Mouse (Mus musculus) stomach, postnatal 0 days (tissue): ENCODE measurements around the gene Top2b. TPM values are rescaled to one million over a fixed set of nuclear protein-coding genes. Genes with fewer than 3 reads are reported as not detected.
A peak's percentile ranks its signal among the peaks of the same experiment; 100 is the strongest.

Source experiments
- ATAC-seq: fragments of 200-750 bp; cut with Nextera tagmentation; 2 replicates; pipeline ENCODE4 v1.8.0; 2017; ENCODE audit not compliant: low FRiP score, low TSS enrichment
- DNase-seq: peaks from one replicate; pipeline ENCODE4 v3.0.0-alpha.2; 2016; ENCODE audit warnings: low spot score
- H3K27ac ChIP-seq: fragments of 300-500 bp; sonication (generic); replicated peaks from 2 replicates; pipeline ENCODE4 v1.5.1; 2014; ENCODE audit warnings: mild to moderate bottlenecking, control low read depth
- H3K27me3 ChIP-seq: fragments of 300-500 bp; sonication (generic); 2 replicates; pipeline ENCODE4 v1.6.1; 2014; ENCODE audit warnings: low read length; ENCODE audit not compliant: control insufficient read depth, insufficient read depth
- H3K36me3 ChIP-seq: fragments of 300-500 bp; sonication (generic); 2 replicates; pipeline ENCODE4 v1.6.1; 2014; ENCODE audit warnings: low read length, mixed read lengths; ENCODE audit not compliant: control insufficient read depth, insufficient read depth
- H3K4me1 ChIP-seq: fragments of 300-500 bp; sonication (generic); replicated peaks from 2 replicates; pipeline ENCODE4 v1.6.1; 2014; ENCODE audit warnings: antibody characterized with exemption; ENCODE audit not compliant: control insufficient read depth, insufficient read depth
- H3K4me2 ChIP-seq: fragments of 300-500 bp; sonication (generic); replicated peaks from 2 replicates; pipeline ENCODE4 v1.6.1; 2014; ENCODE audit warnings: low read depth, mild to moderate bottlenecking, control low read depth, moderate library complexity
- H3K4me3 ChIP-seq: fragments of 300-500 bp; sonication (generic); 2 replicates; pipeline ENCODE4 v1.5.1; 2014; ENCODE audit warnings: low read depth, low read length, control low read depth
- H3K9ac ChIP-seq: fragments of 300-500 bp; sonication (generic); 2 replicates; pipeline ENCODE4 v1.6.1; 2014; ENCODE audit warnings: mild to moderate bottlenecking, low read length, control low read depth, mixed read lengths
- H3K9me3 ChIP-seq: fragments of 300-500 bp; sonication (generic); 2 replicates; pipeline ENCODE4 v1.6.1; 2016; ENCODE audit warnings: low read length; ENCODE audit not compliant: control insufficient read depth
- CTCF ChIP-seq: IDR thresholded peaks from 2 replicates; pipeline ENCODE4 v1.5.1; 2016; ENCODE audit warnings: antibody characterized with exemption, low read depth, mild to moderate bottlenecking, moderate library complexity
- EP300 ChIP-seq: optimal IDR thresholded peaks from 2 replicates; pipeline ENCODE3; 2016; ENCODE audit warnings: antibody characterized with exemption
- WGBS: fragments of 180-500 bp; shearing (Covaris S2); extraction: QIAGEN DNeasy Blood & Tissue Kit; methylation state at CpG from one replicate; pipeline ENCODE4 v1.1.7; 2014; 5-methylcytosine and 5-hydroxymethylcytosine counted together
- polyA plus RNA-seq: library from polyadenylated mRNA; unstranded; fragments of >200 nt; fragmentation: Nextera tagmentation; extraction: Ambion mirVana; gene quantifications from 2 replicates; pipeline ENCODE4 v1.2.1, GENCODE M21; 2015

The Top2b gene
- polyA plus RNA-seq, 1 experiment from 2014 or later, result 18.6 TPM

- H3K9me3 ChIP-seq, result no peaks in the 10 kb centered on the region
- no peak overlapping the region for H3K27ac ChIP-seq
- no peak overlapping the region for H3K9ac ChIP-seq
- DNase-seq (no peak), ATAC-seq (no peak)
- no peak for TF ChIP-seq CTCF
- no peak for TF ChIP-seq EP300
- no peaks in the 10 kb centered on the region for H3K36me3 ChIP-seq
- H3K4me3 ChIP-seq, result no peak overlapping the region
- H3K27me3 ChIP-seq, result no peaks in the 10 kb centered on the region
- H3K4me2 ChIP-seq, result no peak overlapping the region
- H3K4me1 ChIP-seq, result no peaks in the 10 kb centered on the region
Measured at GRCm38 (mm10) chr14:16373190-16373589, 8.2 kb downstream of the Top2b start.

- H3K9ac ChIP-seq, result no peak overlapping the region
- TF ChIP-seq EP300 (no peak), CTCF (peak; percentile 96)
- DNase-seq, result peak; percentile 18
- 0% methylated on average over 2 of the region's 2 CpGs for WGBS
- no peaks in the 10 kb centered on the region for H3K9me3 ChIP-seq
- H3K4me1 ChIP-seq, result no peaks in the 10 kb centered on the region
- no peak overlapping the region for H3K4me3 ChIP-seq
- H3K4me2 ChIP-seq, result no peak overlapping the region
- H3K27ac ChIP-seq, result no peak overlapping the region
- H3K27me3 ChIP-seq, result no peaks in the 10 kb centered on the region
- peak; percentile 74 for ATAC-seq
- no peaks in the 10 kb centered on the region for H3K36me3 ChIP-seq
Measured at GRCm38 (mm10) chr14:16379917-16380570, 15.1 kb downstream of the Top2b start.

GRCm38 (mm10) chr14:16384783-16385182, 19.8 kb downstream of the Top2b start:
- Histone ChIP-seq H3K4me1 (no peaks in the 10 kb centered on the region), H3K27me3 (no peaks in the 10 kb centered on the region), H3K4me3 (no peak overlapping the region), H3K36me3 (no peaks in the 10 kb centered on the region), H3K4me2 (no peak overlapping the region), H3K9ac (no peak overlapping the region), H3K9me3 (no peaks in the 10 kb centered on the region), H3K27ac (no peak overlapping the region)
- TF ChIP-seq EP300 (no peak), CTCF (no peak)
- DNase-seq, result no peak
- WGBS, result 64% methylated on average over 1 of the region's 1 CpGs
- peak; percentile 54; the same call in 1 of the 2 replicates for ATAC-seq

GRCm38 (mm10) chr14:16405187-16405586, 40.2 kb downstream of the Top2b start:
- Histone ChIP-seq H3K27ac (no peak overlapping the region), H3K9ac (no peak overlapping the region), H3K4me3 (no peak overlapping the region), H3K36me3 (peaks cover 5% of the 10 kb centered on the region; the same call in 1 of the 2 replicates), H3K27me3 (no peaks in the 10 kb centered on the region), H3K9me3 (no peaks in the 10 kb centered on the region), H3K4me1 (no peaks in the 10 kb centered on the region), H3K4me2 (no peak overlapping the region)
- ATAC-seq (no peak), DNase-seq (no peak)
- 93% methylated on average over 4 of the region's 4 CpGs for WGBS
- TF ChIP-seq EP300 (no peak), CTCF (no peak)

DNA sequence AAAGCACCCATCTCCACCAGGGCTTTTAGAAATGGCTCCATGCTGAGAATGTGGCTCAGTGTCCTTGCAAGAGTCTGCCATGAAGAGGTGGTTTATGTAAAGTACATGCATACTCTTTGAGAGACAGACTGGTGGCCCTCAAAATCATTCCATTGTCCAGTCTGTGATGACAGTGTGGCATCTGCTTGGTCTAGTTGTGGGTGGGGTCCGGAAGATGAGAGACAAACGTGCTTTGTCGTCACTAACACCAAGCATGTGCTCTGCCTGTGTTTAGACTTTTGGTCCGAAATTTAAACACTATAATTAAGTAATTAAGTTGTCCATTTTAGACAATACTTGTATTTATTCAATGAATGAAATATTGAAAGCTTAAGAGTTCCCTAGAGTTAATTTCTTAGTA, 49.2 kb downstream of the Top2b start:
- Histone ChIP-seq H3K9me3 (no peaks in the 10 kb centered on the region), H3K4me3 (no peak overlapping the region), H3K9ac (no peak overlapping the region), H3K27ac (no peak overlapping the region), H3K4me1 (no peaks in the 10 kb centered on the region), H3K4me2 (no peak overlapping the region), H3K27me3 (no peaks in the 10 kb centered on the region), H3K36me3 (peaks cover 11% of the 10 kb centered on the region)
- WGBS, result 76% methylated on average over 4 of the region's 4 CpGs
- no peak for DNase-seq
- ATAC-seq, result no peak
- TF ChIP-seq EP300, result no peak

GRCm38 (mm10) chr14:16427569-16427968, 62.6 kb downstream of the Top2b start:
- Histone ChIP-seq H3K27ac (no peak overlapping the region), H3K9me3 (no peaks in the 10 kb centered on the region), H3K4me1 (no peaks in the 10 kb centered on the region), H3K4me2 (no peak overlapping the region), H3K4me3 (no peak overlapping the region), H3K36me3 (no peaks in the 10 kb centered on the region), H3K27me3 (no peaks in the 10 kb centered on the region), H3K9ac (no peak overlapping the region)
- no peak for ATAC-seq
- no peak for TF ChIP-seq CTCF
- no peak for TF ChIP-seq EP300
- no peak for DNase-seq
- 52% methylated on average over 4 of the region's 4 CpGs for WGBS
